Mouse (Mus musculus) megakaryocyte, embryonic 14.5 days (primary cell): ENCODE measurements around the gene Borcs5. TPM values are rescaled to one million over a fixed set of nuclear protein-coding genes. Genes with fewer than 3 reads are reported as not detected.

Source experiments
- H3K27me3 ChIP-seq: replicated peaks from 2 replicates; pipeline ENCODE3; 2012; ENCODE audit warnings: inconsistent platforms
- H3K36me3 ChIP-seq: replicated peaks from 2 replicates; pipeline ENCODE3; 2012; ENCODE audit warnings: low read length, inconsistent platforms, mixed read lengths
- H3K4me1 ChIP-seq: 2 replicates; pipeline ENCODE4 v1.6.1; 2012; ENCODE audit warnings: inconsistent platforms
- H3K4me3 ChIP-seq: replicated peaks from 2 replicates; pipeline ENCODE3; 2012; ENCODE audit warnings: moderate library complexity, mild to moderate bottlenecking, inconsistent platforms
- H3K9me3 ChIP-seq: 2 replicates; pipeline ENCODE4 v1.6.1; 2012; ENCODE audit warnings: inconsistent platforms
- FLI1 ChIP-seq: IDR thresholded peaks from 2 replicates; pipeline ENCODE4 v1.6.1; 2012; ENCODE audit warnings: low read length, inconsistent platforms, mixed read lengths
- GATA1 ChIP-seq: IDR thresholded peaks from 3 replicates; pipeline ENCODE4 v1.6.1; 2012; ENCODE audit warnings: mixed read lengths, low read length, inconsistent platforms, borderline replicate concordance
- polyA plus RNA-seq: library from polyadenylated mRNA; stranded (reverse); fragments of >175 nt; gene quantifications from 2 replicates; pipeline ENCODE4 v1.2.3, GENCODE M21; 2012; ENCODE audit warnings: low replicate concordance; ENCODE audit not compliant: insufficient read depth

The Borcs5 gene
- polyA plus RNA-seq, 1 experiment, result 15.7 TPM

DNA sequence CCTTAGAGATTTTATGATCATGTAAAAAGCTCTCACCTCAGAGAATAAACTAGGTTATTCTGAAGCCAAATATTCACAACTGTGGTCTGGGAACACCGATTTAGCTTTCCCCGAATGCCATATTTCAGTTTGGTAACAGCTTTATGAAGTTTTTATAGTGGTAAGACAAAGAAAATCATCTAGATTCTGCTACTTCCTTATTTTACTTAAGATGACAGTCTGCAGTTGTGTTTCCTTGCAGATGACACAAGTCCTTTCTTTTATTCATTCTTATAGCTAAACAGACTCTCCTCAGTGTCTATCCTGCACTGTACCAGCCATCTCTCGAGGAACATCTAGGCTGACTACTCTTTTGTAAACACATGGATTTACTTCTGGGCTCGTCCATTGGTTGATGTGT is 67.2 kb downstream of the Borcs5 start:
- H3K27me3 ChIP-seq, result no peaks in the 10 kb centered on the region

DNA sequence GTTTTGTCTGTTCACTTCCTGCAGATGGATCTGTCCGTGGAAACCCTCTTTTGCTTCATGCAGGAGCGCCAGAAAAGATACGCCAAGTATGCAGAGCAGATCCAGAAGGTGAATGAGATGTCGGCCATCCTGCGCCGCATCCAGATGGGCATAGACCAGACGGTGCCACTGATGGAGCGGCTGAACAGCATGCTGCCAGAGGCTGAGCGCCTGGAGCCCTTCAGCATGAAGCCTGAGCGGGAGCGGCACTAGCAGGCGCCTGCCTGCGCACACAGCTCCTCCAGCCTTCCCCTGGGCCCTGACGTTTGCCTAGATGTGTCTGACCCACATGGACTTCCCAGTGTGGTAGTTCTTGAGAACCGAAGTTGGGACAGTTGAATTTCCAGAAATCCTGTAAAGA is 70.7 kb downstream of the Borcs5 start:
- Histone ChIP-seq H3K9me3 (no peaks in the 10 kb centered on the region), H3K36me3 (peaks cover 48% of the 10 kb centered on the region), H3K4me1 (peaks cover 33% of the 10 kb centered on the region), H3K4me3 (no peak overlapping the region), H3K27me3 (no peaks in the 10 kb centered on the region)
- TF ChIP-seq GATA1 (no peak), FLI1 (no peak)

More for the DNA sequence above, 67.2 kb downstream of the Borcs5 start:
- peaks cover 29% of the 10 kb centered on the region for H3K36me3 ChIP-seq
- TF ChIP-seq GATA1, result no peak
- TF ChIP-seq FLI1, result no peak
- H3K4me3 ChIP-seq, result no peak overlapping the region
- H3K4me1 ChIP-seq, result peaks cover 28% of the 10 kb centered on the region
- H3K9me3 ChIP-seq, result no peaks in the 10 kb centered on the region

- TF ChIP-seq GATA1 (no peak), FLI1 (no peak)
- H3K27me3 ChIP-seq, result no peaks in the 10 kb centered on the region
- H3K4me1 ChIP-seq, result peaks cover 27% of the 10 kb centered on the region
- H3K36me3 ChIP-seq, result peaks cover 68% of the 10 kb centered on the region
- no peak overlapping the region for H3K4me3 ChIP-seq
- no peaks in the 10 kb centered on the region for H3K9me3 ChIP-seq
Measured at GRCm38 (mm10) chr6:134713321-134713720, 74.0 kb downstream of the Borcs5 start.

- TF ChIP-seq GATA1 (no peak), FLI1 (no peak)
- H3K4me1 ChIP-seq, result peaks cover 29% of the 10 kb centered on the region
- no peak overlapping the region for H3K4me3 ChIP-seq
- peaks cover 71% of the 10 kb centered on the region for H3K36me3 ChIP-seq
- H3K9me3 ChIP-seq, result no peaks in the 10 kb centered on the region
- no peaks in the 10 kb centered on the region for H3K27me3 ChIP-seq
Measured at GRCm38 (mm10) chr6:134713897-134714296, 74.6 kb downstream of the Borcs5 start.

DNA sequence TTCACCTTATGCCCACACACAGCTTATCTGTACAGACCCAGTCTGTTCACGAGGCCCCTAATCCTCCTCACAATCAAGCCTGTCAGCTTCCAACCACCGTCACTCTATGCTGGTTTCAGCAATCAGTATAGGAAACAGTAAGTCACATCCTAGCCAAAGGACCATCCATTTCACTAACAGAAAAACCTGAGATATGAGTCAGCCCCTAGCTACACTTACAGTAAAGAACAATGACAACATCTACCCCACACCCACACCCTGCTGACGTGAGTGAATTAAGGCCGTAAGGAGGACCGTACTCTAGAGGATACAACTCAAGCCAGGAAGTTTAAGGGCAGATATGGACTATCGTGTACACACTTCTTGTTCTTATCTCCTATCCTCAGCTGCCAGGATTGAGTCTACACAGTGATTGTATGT is 76.9 kb downstream of the Borcs5 start:
- Histone ChIP-seq H3K9me3 (no peaks in the 10 kb centered on the region), H3K27me3 (no peaks in the 10 kb centered on the region), H3K4me1 (peaks cover 33% of the 10 kb centered on the region), H3K4me3 (no peak overlapping the region), H3K36me3 (peaks cover 70% of the 10 kb centered on the region)
- TF ChIP-seq FLI1 (no peak), GATA1 (no peak)

- Histone ChIP-seq H3K4me3 (no peak overlapping the region), H3K9me3 (no peaks in the 10 kb centered on the region), H3K4me1 (peaks cover 33% of the 10 kb centered on the region), H3K36me3 (peaks cover 63% of the 10 kb centered on the region), H3K27me3 (no peaks in the 10 kb centered on the region)
- TF ChIP-seq FLI1 (no peak), GATA1 (no peak)
Measured at GRCm38 (mm10) chr6:134717886-134718667, 78.8 kb downstream of the Borcs5 start.

DNA sequence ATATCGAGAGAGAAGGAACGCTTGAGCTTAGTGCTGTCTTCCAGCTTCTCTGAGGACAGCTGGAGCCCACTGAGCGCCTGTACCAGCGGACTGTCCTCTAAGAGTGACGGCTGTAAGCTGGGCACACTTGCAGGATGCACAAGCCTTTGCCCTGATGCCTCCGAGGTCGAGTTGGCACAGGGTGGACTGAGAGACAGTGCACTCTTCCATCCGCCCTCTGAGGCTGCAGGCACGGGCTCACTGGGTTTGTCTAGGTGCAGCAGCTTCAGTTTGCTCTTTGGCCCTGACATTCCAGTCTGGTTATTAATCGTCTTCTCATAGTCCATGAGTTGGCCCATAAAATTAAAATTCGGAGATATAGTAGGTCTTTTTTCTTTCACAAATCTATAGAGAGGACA is 79.4 kb downstream of the Borcs5 start:
- Histone ChIP-seq H3K4me3 (no peak overlapping the region), H3K4me1 (peaks cover 29% of the 10 kb centered on the region), H3K36me3 (peaks cover 62% of the 10 kb centered on the region), H3K9me3 (no peaks in the 10 kb centered on the region), H3K27me3 (no peaks in the 10 kb centered on the region)
- TF ChIP-seq FLI1, result no peak
- TF ChIP-seq GATA1, result no peak

DNA sequence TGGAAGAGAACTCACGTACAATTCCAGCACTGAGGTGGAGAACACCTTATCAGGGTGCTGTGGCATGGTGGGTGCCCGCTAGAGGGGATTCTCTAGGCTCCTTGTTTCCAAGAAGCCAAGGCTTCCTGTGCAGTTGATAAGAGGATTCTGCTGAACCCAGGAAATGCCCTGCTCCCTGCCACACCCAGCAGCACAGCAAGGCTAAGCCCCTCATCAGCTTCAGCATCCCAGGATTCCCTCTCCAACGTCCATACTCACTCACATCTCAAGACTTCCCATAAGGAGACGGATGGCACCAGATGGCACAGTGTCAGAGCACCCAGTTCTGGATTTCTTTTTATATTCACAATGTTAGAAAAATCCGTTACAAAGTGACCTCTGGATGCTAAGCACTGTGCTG is 79.8 kb downstream of the Borcs5 start:
- peaks cover 29% of the 10 kb centered on the region for H3K4me1 ChIP-seq
- TF ChIP-seq FLI1, result no peak
- TF ChIP-seq GATA1, result no peak
- no peaks in the 10 kb centered on the region for H3K9me3 ChIP-seq
- peaks cover 66% of the 10 kb centered on the region for H3K36me3 ChIP-seq
- no peaks in the 10 kb centered on the region for H3K27me3 ChIP-seq
- no peak overlapping the region for H3K4me3 ChIP-seq

DNA sequence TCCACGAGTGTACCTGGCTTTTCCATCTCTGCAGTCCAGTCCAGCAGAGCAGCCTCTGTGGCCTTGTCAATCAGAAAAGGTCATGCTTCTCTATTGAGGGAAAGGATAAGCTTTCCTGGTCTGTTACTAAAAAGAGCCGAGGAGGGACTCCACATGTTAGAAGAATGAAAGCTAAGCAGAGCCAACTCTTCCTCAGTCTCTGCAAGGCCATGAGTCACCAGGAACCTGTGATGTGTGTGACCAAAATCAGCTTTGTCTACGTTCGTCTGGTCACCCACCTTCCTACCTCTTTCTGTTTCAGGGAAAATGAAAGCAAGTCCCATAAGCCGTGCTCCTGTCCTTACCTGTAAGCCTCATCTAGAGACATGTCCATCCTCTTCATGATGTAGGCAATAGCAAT is 80.8 kb downstream of the Borcs5 start:
- peaks cover 23% of the 10 kb centered on the region for H3K4me1 ChIP-seq
- H3K4me3 ChIP-seq, result no peak overlapping the region
- no peak for TF ChIP-seq GATA1
- TF ChIP-seq FLI1, result no peak
- no peaks in the 10 kb centered on the region for H3K27me3 ChIP-seq
- H3K36me3 ChIP-seq, result peaks cover 63% of the 10 kb centered on the region
- H3K9me3 ChIP-seq, result no peaks in the 10 kb centered on the region

DNA sequence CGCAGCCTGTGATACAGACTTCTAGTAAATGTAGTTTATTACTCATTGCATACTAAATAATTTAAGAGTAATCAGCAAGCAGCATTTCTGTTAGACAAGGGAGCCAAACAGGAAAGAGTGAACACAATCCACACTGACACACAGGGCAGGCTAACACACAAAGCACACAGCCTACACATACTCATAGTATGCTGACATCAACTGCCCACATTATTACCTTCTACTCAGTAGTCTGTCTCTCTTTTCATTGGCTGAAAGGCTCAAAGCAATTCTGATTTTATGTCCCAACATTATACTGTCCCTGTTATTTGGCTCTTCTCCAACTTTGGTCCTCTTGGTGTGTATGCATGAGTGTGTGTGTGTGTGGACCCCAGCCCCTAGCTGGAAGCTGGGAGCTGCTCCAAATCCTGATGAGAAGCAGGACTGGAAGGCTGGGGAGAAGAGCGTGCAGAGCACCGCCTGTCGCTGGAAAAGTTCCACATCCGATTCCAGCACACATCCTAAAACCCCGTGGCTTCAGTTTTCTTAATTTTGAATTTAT is 82.5 kb downstream of the Borcs5 start:
- H3K36me3 ChIP-seq, result peaks cover 60% of the 10 kb centered on the region

More for the DNA sequence above, 82.5 kb downstream of the Borcs5 start:
- no peaks in the 10 kb centered on the region for H3K9me3 ChIP-seq
- no peaks in the 10 kb centered on the region for H3K27me3 ChIP-seq
- no peak overlapping the region for H3K4me3 ChIP-seq
- peaks cover 17% of the 10 kb centered on the region for H3K4me1 ChIP-seq
- no peak for TF ChIP-seq GATA1
- no peak for TF ChIP-seq FLI1
